Mouse (Mus musculus): ENCODE results near the gene Mmp19.

The Mmp19 gene

DNA sequence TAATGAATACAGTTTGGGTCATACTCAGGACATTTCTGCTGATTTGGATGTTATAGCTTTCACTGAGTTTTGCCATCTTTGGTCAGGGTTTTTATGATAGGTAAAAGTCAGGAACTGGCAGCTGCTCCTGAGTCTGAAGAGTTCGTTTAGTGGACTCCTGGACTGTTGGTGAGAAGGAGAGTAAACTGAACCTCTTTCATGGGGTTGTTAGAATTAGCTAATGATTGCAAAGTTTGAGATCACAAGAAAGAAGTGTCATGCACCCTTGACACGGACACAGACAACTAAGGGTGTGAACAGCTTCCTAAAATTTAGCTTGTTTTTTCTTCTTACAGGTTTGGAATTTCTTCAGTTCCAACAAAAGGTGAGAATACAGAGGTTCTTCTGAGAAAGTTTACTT is 57.7 kb downstream of the Mmp19 start:
- in situ Hi-C loops (cut with MboI, MseI), result loop anchor here (10.0 kb wide), 1 partner anchor 46 kb away; the partner anchor contains the start of gene Gdf11

DNA sequence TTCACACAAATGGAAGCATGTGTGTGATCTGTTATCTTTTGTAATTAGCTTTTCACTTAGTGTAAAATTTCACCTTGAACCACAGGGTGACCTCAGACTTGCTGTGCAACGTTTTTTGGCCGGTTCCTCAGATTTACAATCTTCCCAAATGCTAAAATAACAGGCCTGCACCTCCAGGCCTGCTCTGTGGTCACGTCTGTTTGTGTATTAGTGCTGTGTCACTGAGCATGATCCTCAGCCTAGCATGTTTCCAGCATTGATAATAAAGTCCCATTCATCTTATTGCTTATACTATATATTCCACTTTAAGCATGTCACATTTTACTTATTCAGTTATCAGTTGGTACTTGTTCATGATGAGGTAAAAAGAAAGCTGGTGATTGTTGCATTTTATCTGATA is 59.6 kb downstream of the Mmp19 start:
- in situ Hi-C loops (cut with MboI, MseI), result no loop called here

Data from T-helper 1 cell (primary cell).